Mouse (Mus musculus): Measurements from ENCODE around the gene Gamt. TPM values are rescaled to one million over a fixed set of nuclear protein-coding genes. Genes with fewer than 3 reads are reported as not detected.
A peak's percentile ranks its signal among the peaks of the same experiment; 100 is the strongest.
"Not testable (repeated sequence)": the region's sequence is repeated elsewhere in the genome, so short reads cannot be mapped to it uniquely, and the experiment has no call there.

Gamt gene
- polyA plus RNA-seq, 1 experiment from 2014 or later, result 30.1 TPM

DNA sequence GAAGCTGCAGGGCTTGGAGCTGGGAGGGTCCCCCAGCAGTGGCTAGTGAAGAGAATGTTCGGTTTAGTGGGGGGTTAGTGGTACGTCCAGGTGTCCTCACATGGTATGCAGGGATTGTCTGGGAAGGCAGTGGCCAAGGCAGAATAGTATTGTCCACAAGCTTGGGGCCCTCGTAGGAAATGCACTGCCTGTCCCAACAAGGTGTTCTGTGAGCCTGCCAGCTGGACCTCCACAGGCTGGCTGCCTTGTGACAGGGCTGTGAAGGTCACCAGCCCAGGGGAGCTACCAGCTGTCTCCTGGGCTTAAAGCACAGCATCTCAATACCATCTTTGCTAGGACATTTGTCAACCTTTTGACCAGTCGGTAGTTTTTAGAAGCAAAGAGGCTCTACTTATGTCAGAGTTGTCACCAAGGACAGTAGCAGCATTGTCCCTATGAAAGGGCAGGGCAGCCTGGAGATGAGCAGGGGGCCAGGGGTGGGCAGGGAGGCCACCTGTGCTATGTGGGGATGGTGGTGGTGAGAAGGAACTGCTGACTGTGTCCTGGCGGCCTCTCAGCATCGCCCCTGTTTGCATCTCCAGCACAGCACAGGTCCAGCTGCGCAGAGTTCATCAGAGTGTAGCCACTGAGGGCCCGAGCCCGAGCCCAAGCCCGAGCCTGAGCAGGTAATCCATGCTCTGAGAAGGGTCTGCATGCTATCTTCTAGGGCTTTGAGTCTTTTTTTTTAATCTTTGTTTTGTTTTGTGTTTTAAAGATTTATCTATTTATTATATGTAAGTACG is 8.1 kb downstream of the Gamt start:
- Histone ChIP-seq H3K36me3 (ENCODE audit: control insufficient read depth, insufficient read depth) (peaks cover 54% of the 10 kb centered on the region), H3K4me3 (ENCODE audit: low read depth, low read length) (no peak overlapping the region), H3K4me1 (replicated peaks; ENCODE audit: control insufficient read depth, insufficient read depth, low read length) (no peaks in the 10 kb centered on the region), H3K9ac (ENCODE audit: low read depth, low read length) (no peak overlapping the region), H3K27me3 (replicated peaks; ENCODE audit: control insufficient read depth, insufficient read depth, low read length) (no peaks in the 10 kb centered on the region), H3K27ac (ENCODE audit: low read depth, low read length) (no peak overlapping the region), H3K9me3 (ENCODE audit: control insufficient read depth) (no peaks in the 10 kb centered on the region), H3K4me2 (replicated peaks; ENCODE audit: low read depth) (no peak overlapping the region)
- no peak for ATAC-seq
- no peak for TF ChIP-seq CTCF (IDR thresholded peaks at IDR 0.05; ENCODE audit: low read depth)
- 88% methylated on average over 11 of the region's 11 CpGs for WGBS

GRCm38 (mm10) chr10:80252011-80252410 is 8.8 kb downstream of the Gamt start:
- no peak for TF ChIP-seq CTCF (IDR thresholded peaks at IDR 0.05; ENCODE audit: low read depth)
- Histone ChIP-seq H3K4me3 (ENCODE audit: low read depth, low read length) (no peak overlapping the region), H3K27ac (ENCODE audit: low read depth, low read length) (no peak overlapping the region), H3K9ac (ENCODE audit: low read depth, low read length) (no peak overlapping the region), H3K36me3 (ENCODE audit: control insufficient read depth, insufficient read depth) (peaks cover 49% of the 10 kb centered on the region), H3K4me1 (replicated peaks; ENCODE audit: control insufficient read depth, insufficient read depth, low read length) (no peaks in the 10 kb centered on the region), H3K9me3 (ENCODE audit: control insufficient read depth) (no peaks in the 10 kb centered on the region), H3K4me2 (replicated peaks; ENCODE audit: low read depth) (no peak overlapping the region), H3K27me3 (replicated peaks; ENCODE audit: control insufficient read depth, insufficient read depth, low read length) (no peaks in the 10 kb centered on the region)
- no peak for ATAC-seq

DNA sequence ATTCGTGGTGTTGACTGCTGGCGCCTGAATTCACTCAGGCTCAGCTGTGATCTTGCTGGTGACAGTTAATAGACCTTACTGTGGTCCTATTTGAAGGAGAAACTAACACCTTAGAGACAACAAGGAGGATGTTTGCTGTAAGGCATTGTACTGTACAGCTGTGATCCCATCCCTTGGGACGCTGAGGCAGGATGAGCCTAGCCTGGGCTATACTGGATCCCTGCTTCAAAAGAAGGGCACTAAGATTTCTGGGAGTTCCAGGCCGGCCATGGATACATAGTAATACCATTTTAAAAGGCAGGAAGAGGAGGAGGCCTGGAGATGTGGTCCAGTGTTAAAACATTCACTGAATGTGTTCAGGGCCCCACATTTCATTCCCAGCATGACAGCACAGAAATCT is 10.2 kb downstream of the Gamt start:
- no peak for ATAC-seq
- 0 out of 2 replicates have a peak overlapping the region, but pooled peaks have one; percentile 83 for H3K9ac ChIP-seq (ENCODE audit: low read depth, low read length)

GRCm38 (mm10) chr10:80250059-80250458 is 10.8 kb downstream of the Gamt start:
- TF ChIP-seq CTCF (IDR thresholded peaks at IDR 0.05; ENCODE audit: low read depth), result no peak
- H3K27ac ChIP-seq (ENCODE audit: low read depth, low read length), result 0 out of 2 replicates have a peak overlapping the region, but pooled peaks have one; percentile 31
- ATAC-seq, result no peak
- H3K4me1 ChIP-seq (replicated peaks; ENCODE audit: control insufficient read depth, insufficient read depth, low read length), result no peaks in the 10 kb centered on the region
- peak overlapping the region; percentile 81 for H3K4me2 ChIP-seq (replicated peaks; ENCODE audit: low read depth)
- H3K9me3 ChIP-seq (ENCODE audit: control insufficient read depth), result no peaks in the 10 kb centered on the region
- peak overlapping the region; percentile 79 for H3K4me3 ChIP-seq (ENCODE audit: low read depth, low read length)
- peaks cover 30% of the 10 kb centered on the region for H3K36me3 ChIP-seq (ENCODE audit: control insufficient read depth, insufficient read depth)
- peak overlapping the region; percentile 83 for H3K9ac ChIP-seq (ENCODE audit: low read depth, low read length)
- H3K27me3 ChIP-seq (replicated peaks; ENCODE audit: control insufficient read depth, insufficient read depth, low read length), result no peaks in the 10 kb centered on the region
- WGBS, result 27% methylated on average over 2 of the region's 2 CpGs

More for the DNA sequence above, 10.2 kb downstream of the Gamt start:
- no peaks in the 10 kb centered on the region for H3K27me3 ChIP-seq (replicated peaks; ENCODE audit: control insufficient read depth, insufficient read depth, low read length)
- no peak overlapping the region for H3K27ac ChIP-seq (ENCODE audit: low read depth, low read length)
- TF ChIP-seq CTCF (IDR thresholded peaks at IDR 0.05; ENCODE audit: low read depth), result no peak
- H3K36me3 ChIP-seq (ENCODE audit: control insufficient read depth, insufficient read depth), result peaks cover 35% of the 10 kb centered on the region
- 86% methylated on average over 4 of the region's 4 CpGs for WGBS
- H3K4me3 ChIP-seq (ENCODE audit: low read depth, low read length), result peak overlapping the region; percentile 79; the same call in 1 of the 2 replicates
- H3K9me3 ChIP-seq (ENCODE audit: control insufficient read depth), result no peaks in the 10 kb centered on the region
- H3K4me1 ChIP-seq (replicated peaks; ENCODE audit: control insufficient read depth, insufficient read depth, low read length), result no peaks in the 10 kb centered on the region
- H3K4me2 ChIP-seq (replicated peaks; ENCODE audit: low read depth), result peak overlapping the region; percentile 81

DNA sequence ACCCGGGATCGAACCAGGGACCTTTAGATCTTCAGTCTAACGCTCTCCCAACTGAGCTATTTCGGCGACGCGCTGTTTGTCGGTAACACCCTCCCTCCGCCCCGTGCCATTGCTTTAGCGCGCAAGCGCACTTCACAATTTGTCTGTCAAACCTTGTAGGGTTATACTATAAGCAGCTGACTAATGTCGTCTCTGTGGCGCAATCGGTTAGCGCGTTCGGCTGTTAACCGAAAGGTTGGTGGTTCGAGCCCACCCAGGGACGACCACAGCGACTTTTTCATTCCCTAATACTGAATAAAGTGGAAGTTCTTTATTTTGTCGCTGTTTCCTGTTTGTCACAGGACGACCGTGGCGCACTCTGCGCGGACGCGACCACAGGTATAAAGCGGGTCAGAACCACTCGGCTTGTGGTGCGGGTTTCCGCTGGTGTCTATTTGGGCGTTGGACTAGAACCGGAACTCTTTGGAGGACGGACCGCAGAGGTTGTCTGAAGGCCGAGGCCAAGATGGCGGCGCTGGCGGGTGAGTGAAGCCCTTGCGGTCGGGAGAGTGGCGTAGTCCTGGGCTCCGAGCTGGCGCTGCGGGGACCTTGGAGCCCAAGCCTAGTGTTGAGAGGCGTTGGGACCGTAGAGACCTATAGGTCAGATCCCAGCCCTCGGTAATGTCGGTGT is 11.7 kb downstream of the Gamt start, which contains the start of gene Ndufs7:
Ndufs7 (plus strand) TSS at position 151 of the 670 bp plus-strand sequence.
- Histone ChIP-seq H3K9me3 (ENCODE audit: control insufficient read depth) (no peaks in the 10 kb centered on the region), H3K27ac (ENCODE audit: low read depth, low read length) (peak within 1 kb of the TSS; percentile 92), H3K36me3 (ENCODE audit: control insufficient read depth, insufficient read depth) (peaks cover 26% of the 10 kb centered on the region), H3K4me3 (ENCODE audit: low read depth, low read length) (peak within 1 kb of the TSS; percentile 79), H3K4me1 (replicated peaks; ENCODE audit: control insufficient read depth, insufficient read depth, low read length) (no peaks in the 10 kb centered on the region), H3K27me3 (replicated peaks; ENCODE audit: control insufficient read depth, insufficient read depth, low read length) (no peaks in the 10 kb centered on the region), H3K4me2 (replicated peaks; ENCODE audit: low read depth) (peak within 1 kb of the TSS; percentile 81), H3K9ac (ENCODE audit: low read depth, low read length) (peak within 1 kb of the TSS; percentile 83)
- no peak; the same call in 1 of the 2 replicates for TF ChIP-seq CTCF (IDR thresholded peaks at IDR 0.05; ENCODE audit: low read depth)
- under 1% methylated on average over 53 of the region's 53 CpGs for WGBS
- peak; percentile 93 for ATAC-seq

- not testable (repeated sequence) for H3K27me3 ChIP-seq (replicated peaks; ENCODE audit: control insufficient read depth, insufficient read depth, low read length); H3K27ac ChIP-seq (ENCODE audit: low read depth, low read length); ATAC-seq; H3K9me3 ChIP-seq (ENCODE audit: control insufficient read depth); H3K9ac ChIP-seq (ENCODE audit: low read depth, low read length); H3K4me1 ChIP-seq (replicated peaks; ENCODE audit: control insufficient read depth, insufficient read depth, low read length)
- H3K4me3 ChIP-seq (ENCODE audit: low read depth, low read length), result peak overlapping the region; percentile 79
- peak overlapping the region; percentile 81 for H3K4me2 ChIP-seq (replicated peaks; ENCODE audit: low read depth)
- H3K36me3 ChIP-seq (ENCODE audit: control insufficient read depth, insufficient read depth), result peaks cover 27% of the 10 kb centered on the region
- WGBS, result 26% methylated on average over 3 of the region's 3 CpGs
Observed at GRCm38 (mm10) chr10:80248437-80248836, 12.4 kb downstream of the Gamt start.
